Mouse (Mus musculus) intestine, embryonic 14.5 days (tissue): Measurements from ENCODE around the gene Tnik. TPM values are rescaled to one million over a fixed set of nuclear protein-coding genes. Genes with fewer than 3 reads are reported as not detected.

Source experiments
- ATAC-seq: fragments of 200-750 bp; cut with Nextera tagmentation; replicated peaks from 2 replicates; pipeline ENCODE4 v1.8.0; 2017; ENCODE audit warnings: low read depth, moderate number of reproducible peaks, moderate TSS enrichment, moderate library complexity; ENCODE audit not compliant: low FRiP score, low TSS enrichment
- DNase-seq: peaks from one replicate; pipeline ENCODE4 v3.0.0-alpha.2; 2018; ENCODE audit warnings: low spot score
- H3K27ac ChIP-seq: fragments of 300-500 bp; sonication (generic); 2 replicates; pipeline ENCODE4 v1.5.1; 2014; ENCODE audit warnings: low read depth, mild to moderate bottlenecking, control low read depth
- H3K27me3 ChIP-seq: fragments of 300-500 bp; sonication (generic); replicated peaks from 2 replicates; pipeline ENCODE4 v1.6.1; 2014; ENCODE audit warnings: low read length, control low read depth; ENCODE audit not compliant: control insufficient read depth, insufficient read depth
- H3K36me3 ChIP-seq: fragments of 300-500 bp; sonication (generic); 2 replicates; pipeline ENCODE4 v1.6.1; 2014; ENCODE audit warnings: low read length, control low read depth; ENCODE audit not compliant: control insufficient read depth, insufficient read depth
- H3K4me1 ChIP-seq: fragments of 300-500 bp; sonication (generic); replicated peaks from 2 replicates; pipeline ENCODE4 v1.6.1; 2014; ENCODE audit warnings: low read length, control low read depth, mixed read lengths; ENCODE audit not compliant: control insufficient read depth, insufficient read depth
- H3K4me2 ChIP-seq: fragments of 300-500 bp; sonication (generic); 2 replicates; pipeline ENCODE4 v1.6.1; 2014; ENCODE audit warnings: low read length
- H3K4me3 ChIP-seq: fragments of 300-500 bp; sonication (generic); 2 replicates; pipeline ENCODE4 v1.5.1; 2014; ENCODE audit warnings: low read depth, low read length, control low read depth, mixed read lengths
- H3K9ac ChIP-seq: fragments of 300-500 bp; sonication (generic); 2 replicates; pipeline ENCODE4 v1.6.1; 2014; ENCODE audit warnings: mild to moderate bottlenecking, low read length
- H3K9me3 ChIP-seq: fragments of 300-500 bp; sonication (generic); 2 replicates; pipeline ENCODE4 v1.6.1; 2016; ENCODE audit warnings: low read length, control low read depth; ENCODE audit not compliant: control insufficient read depth
- WGBS: fragments of 180-500 bp; shearing (Covaris S2); extraction: QIAGEN DNeasy Blood & Tissue Kit; methylation state at CpG from one replicate; pipeline ENCODE4 v1.1.7; 2014; 5-methylcytosine and 5-hydroxymethylcytosine counted together
- polyA plus RNA-seq: library from polyadenylated mRNA; unstranded; fragments of >200 nt; fragmentation: Nextera tagmentation; extraction: Ambion mirVana; gene quantifications from 2 replicates; pipeline ENCODE4 v1.2.1, GENCODE M21; 2014

Gene Tnik
- polyA plus RNA-seq, 1 experiment from 2014 or later = 16.1 TPM

- no peak overlapping the region for H3K27ac ChIP-seq
- 87% methylated on average over 8 of the region's 8 CpGs for WGBS
- no peak overlapping the region for H3K9ac ChIP-seq
These were observed 62.7 kb downstream of the Tnik start for GRCm38 (mm10) chr3:28325613-28326233.

GRCm38 (mm10) chr3:28332316-28332715 is 69.3 kb downstream of the Tnik start:
- WGBS = 69% methylated on average over 5 of the region's 5 CpGs
- H3K4me3 ChIP-seq = no peak overlapping the region
- H3K9ac ChIP-seq = no peak overlapping the region
- H3K27me3 ChIP-seq = no peaks in the 10 kb centered on the region
- DNase-seq = no peak
- no peak for ATAC-seq
- no peaks in the 10 kb centered on the region for H3K4me1 ChIP-seq
- H3K9me3 ChIP-seq = no peaks in the 10 kb centered on the region
- no peak overlapping the region for H3K4me2 ChIP-seq
- no peaks in the 10 kb centered on the region for H3K36me3 ChIP-seq
- H3K27ac ChIP-seq = no peak overlapping the region

More at GRCm38 (mm10) chr3:28325613-28326233, 62.7 kb downstream of the Tnik start:
- Histone ChIP-seq H3K9me3 (no peaks in the 10 kb centered on the region), H3K36me3 (no peaks in the 10 kb centered on the region), H3K4me3 (no peak overlapping the region), H3K4me1 (no peaks in the 10 kb centered on the region), H3K4me2 (no peak overlapping the region), H3K27me3 (no peaks in the 10 kb centered on the region)
- DNase-seq = no peak
- ATAC-seq = no peak

- H3K4me2 ChIP-seq = no peak overlapping the region
- H3K9me3 ChIP-seq = no peaks in the 10 kb centered on the region
- WGBS = 63% methylated on average over 6 of the region's 6 CpGs
- H3K36me3 ChIP-seq = no peaks in the 10 kb centered on the region
- H3K27ac ChIP-seq = no peak overlapping the region
- no peak for ATAC-seq
- no peak overlapping the region for H3K9ac ChIP-seq
- no peak overlapping the region for H3K4me3 ChIP-seq
- no peaks in the 10 kb centered on the region for H3K27me3 ChIP-seq
- no peak for DNase-seq
- no peaks in the 10 kb centered on the region for H3K4me1 ChIP-seq
These were observed 70.9 kb downstream of the Tnik start for GRCm38 (mm10) chr3:28333869-28334268.

DNA sequence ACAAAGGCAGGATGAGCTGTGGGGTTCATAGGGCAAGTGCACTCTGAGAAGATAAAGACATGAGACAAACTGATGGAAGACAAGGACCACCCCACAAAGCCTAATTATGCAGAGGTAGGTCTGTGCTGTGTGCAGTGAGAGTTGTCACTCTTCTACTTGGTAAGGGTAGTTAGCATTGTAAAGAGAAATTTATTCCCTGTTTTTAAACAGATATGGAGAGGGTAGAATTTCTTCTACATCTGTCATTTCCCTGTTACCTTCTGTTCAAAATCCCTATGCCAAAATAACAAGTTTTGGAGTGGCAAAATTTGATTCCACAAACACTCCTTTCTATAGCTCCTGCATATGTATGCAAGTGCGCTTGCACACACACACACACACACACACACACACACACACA is 71.5 kb downstream of the Tnik start:
- DNase-seq = no peak
- Histone ChIP-seq H3K4me3 (no peak overlapping the region), H3K36me3 (no peaks in the 10 kb centered on the region), H3K9me3 (no peaks in the 10 kb centered on the region), H3K4me2 (no peak overlapping the region), H3K9ac (no peak overlapping the region), H3K4me1 (peaks cover under 1% of the 10 kb centered on the region; the same call in 1 of the 2 replicates), H3K27ac (no peak overlapping the region), H3K27me3 (no peaks in the 10 kb centered on the region)
- WGBS = 95% methylated on average over 1 of the region's 1 CpGs
- no peak for ATAC-seq

DNA sequence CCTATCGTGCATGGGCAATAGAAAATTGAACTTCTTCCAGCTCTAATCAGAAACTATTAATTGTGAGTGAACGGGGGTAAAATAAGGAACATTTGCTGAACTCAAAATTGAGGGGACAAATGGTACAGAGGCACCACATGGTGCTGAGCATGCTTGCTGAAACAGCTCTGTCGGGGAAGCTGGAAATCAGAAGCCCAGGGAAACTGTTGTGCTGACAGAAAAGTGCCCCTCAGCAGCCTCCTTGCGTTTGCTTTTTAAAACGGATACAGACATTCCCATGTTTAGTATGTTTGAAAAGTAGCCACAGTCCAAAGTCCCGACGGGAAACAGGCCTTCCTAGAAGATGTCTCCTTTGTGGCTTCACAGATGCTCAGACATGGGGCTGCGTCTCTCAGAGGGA is 77.1 kb downstream of the Tnik start:
- Histone ChIP-seq H3K36me3 (no peaks in the 10 kb centered on the region), H3K9me3 (no peaks in the 10 kb centered on the region), H3K27ac (no peak overlapping the region), H3K27me3 (no peaks in the 10 kb centered on the region), H3K4me1 (peaks cover 7% of the 10 kb centered on the region; the same call in 1 of the 2 replicates), H3K9ac (no peak overlapping the region), H3K4me2 (no peak overlapping the region), H3K4me3 (no peak overlapping the region)
- DNase-seq (no peak), ATAC-seq (no peak)
- 33% methylated on average over 8 of the region's 8 CpGs for WGBS

DNA sequence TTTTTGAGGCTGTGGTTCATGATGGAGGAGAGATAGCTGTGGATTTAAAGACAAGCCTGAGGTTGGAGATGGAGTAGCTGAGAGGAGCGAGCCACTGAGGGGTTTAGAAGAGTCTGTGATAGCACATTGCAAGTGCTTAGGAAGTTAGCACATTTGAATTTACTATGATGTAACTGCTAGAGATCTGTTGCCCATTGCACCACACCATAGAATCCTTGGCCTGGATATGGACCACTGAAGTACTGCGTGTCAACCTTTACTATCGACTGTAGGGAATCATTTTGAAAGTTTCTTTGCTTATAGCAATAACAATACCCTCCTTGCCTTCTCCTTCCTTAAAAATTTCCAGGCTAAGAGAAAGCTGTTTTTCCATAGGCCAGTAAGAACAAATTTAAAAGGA is 80.2 kb downstream of the Tnik start:
- no peak for DNase-seq
- WGBS = 89% methylated on average over 3 of the region's 3 CpGs
- no peak overlapping the region for H3K4me2 ChIP-seq

DNA sequence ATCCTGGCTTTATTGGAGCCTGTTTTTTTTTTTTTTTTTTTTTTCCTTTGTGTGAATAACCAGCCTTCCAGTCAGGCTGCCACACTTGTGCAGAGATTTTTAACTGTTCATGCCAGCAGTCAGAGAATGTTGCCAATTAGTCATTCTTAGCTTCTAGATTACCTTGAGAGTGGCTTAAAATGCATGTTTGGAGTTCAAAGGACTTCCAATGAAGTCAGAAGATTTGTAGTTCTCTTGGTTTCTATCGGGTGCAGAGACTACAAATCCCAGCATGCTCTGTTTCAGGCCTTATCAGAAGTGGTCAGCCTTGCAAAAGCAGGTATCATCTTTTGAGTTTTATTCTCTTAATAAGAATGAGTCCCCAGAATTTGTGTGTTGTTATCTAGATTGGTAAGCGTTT is 80.6 kb downstream of the Tnik start:
- DNase-seq (no peak), ATAC-seq (no peak)
- H3K27me3 ChIP-seq = no peaks in the 10 kb centered on the region
- H3K4me3 ChIP-seq = no peak overlapping the region
- H3K36me3 ChIP-seq = no peaks in the 10 kb centered on the region
- no peaks in the 10 kb centered on the region for H3K9me3 ChIP-seq
- 85% methylated on average over 2 of the region's 2 CpGs for WGBS
- H3K9ac ChIP-seq = no peak overlapping the region
- no peak overlapping the region for H3K27ac ChIP-seq
- H3K4me1 ChIP-seq = peaks cover 7% of the 10 kb centered on the region; the same call in 1 of the 2 replicates
- no peak overlapping the region for H3K4me2 ChIP-seq

More for the DNA sequence above, 80.2 kb downstream of the Tnik start:
- H3K4me3 ChIP-seq = no peak overlapping the region
- ATAC-seq = no peak
- no peaks in the 10 kb centered on the region for H3K36me3 ChIP-seq
- no peaks in the 10 kb centered on the region for H3K27me3 ChIP-seq
- H3K4me1 ChIP-seq = peaks cover 7% of the 10 kb centered on the region; the same call in 1 of the 2 replicates
- H3K9me3 ChIP-seq = no peaks in the 10 kb centered on the region
- no peak overlapping the region for H3K27ac ChIP-seq
- no peak overlapping the region for H3K9ac ChIP-seq

- H3K4me1 ChIP-seq = no peaks in the 10 kb centered on the region
These were observed 82.4 kb downstream of the Tnik start for GRCm38 (mm10) chr3:28345446-28345845.

DNA sequence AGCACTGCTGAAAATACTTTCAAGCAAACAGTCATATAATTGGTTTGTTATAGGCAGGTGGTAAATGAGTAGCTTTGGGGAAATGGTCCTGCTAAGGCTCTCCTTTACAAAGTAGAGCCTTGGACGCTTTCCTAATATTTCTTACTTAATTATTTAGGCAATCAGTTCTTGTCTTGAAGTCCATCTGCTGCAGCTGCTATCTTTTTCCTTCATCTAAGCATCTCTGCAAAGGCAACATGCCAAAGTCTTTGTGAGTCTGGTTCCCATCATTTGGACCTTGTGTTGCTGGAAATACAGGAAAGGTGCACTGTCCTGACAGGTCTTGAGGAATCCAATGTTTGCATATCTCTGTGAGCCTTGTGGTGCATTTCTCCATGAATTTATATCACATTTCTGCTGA is 82.9 kb downstream of the Tnik start:
- 25% methylated on average over 1 of the region's 1 CpGs for WGBS
- ATAC-seq (peak; percentile 47; the same call in 1 of the 2 replicates), DNase-seq (no peak)
- no peaks in the 10 kb centered on the region for H3K9me3 ChIP-seq
- H3K4me1 ChIP-seq = no peaks in the 10 kb centered on the region
- no peak overlapping the region for H3K4me3 ChIP-seq
- no peaks in the 10 kb centered on the region for H3K36me3 ChIP-seq
- no peak overlapping the region for H3K9ac ChIP-seq
- no peak overlapping the region for H3K27ac ChIP-seq
- H3K4me2 ChIP-seq = no peak overlapping the region
- H3K27me3 ChIP-seq = no peaks in the 10 kb centered on the region

More at GRCm38 (mm10) chr3:28345446-28345845, 82.4 kb downstream of the Tnik start:
- Histone ChIP-seq H3K9ac (no peak overlapping the region), H3K36me3 (no peaks in the 10 kb centered on the region), H3K9me3 (no peaks in the 10 kb centered on the region), H3K27me3 (no peaks in the 10 kb centered on the region), H3K4me3 (no peak overlapping the region), H3K27ac (no peak overlapping the region), H3K4me2 (no peak overlapping the region)
- WGBS = 77% methylated on average over 1 of the region's 1 CpGs
- no peak for DNase-seq
- ATAC-seq = no peak
